Mouse (Mus musculus): Measurements from ENCODE around the gene Epc2. TPM values are rescaled to one million over a fixed set of nuclear protein-coding genes. Genes with fewer than 3 reads are reported as not detected.

The Epc2 gene
- polyA plus RNA-seq, 1 experiment: 4.6 TPM

GRCm38 (mm10) chr2:49562688-49563350 is 111.5 kb downstream of the Epc2 start:
- no peak for DNase-seq (ENCODE audit: low read depth, low spot score)
- WGBS: 59% methylated on average over 10 of the region's 10 CpGs

GRCm38 (mm10) chr2:49569862-49570777 is 118.8 kb downstream of the Epc2 start:
- 57% methylated on average over 16 of the region's 16 CpGs for WGBS
- no peak for DNase-seq (ENCODE audit: low read depth, low spot score)

- WGBS: 30% methylated on average over 6 of the region's 6 CpGs
These were observed 119.5 kb downstream of the Epc2 start for GRCm38 (mm10) chr2:49570778-49571101.

GRCm38 (mm10) chr2:49571159-49571920 is 120.1 kb downstream of the Epc2 start:
- WGBS: 66% methylated on average over 11 of the region's 11 CpGs

More at GRCm38 (mm10) chr2:49570778-49571101, 119.5 kb downstream of the Epc2 start:
- DNase-seq (ENCODE audit: low read depth, low spot score): no peak

GRCm38 (mm10) chr2:49572111-49572642 is 120.9 kb downstream of the Epc2 start:
- 62% methylated on average over 12 of the region's 12 CpGs for WGBS

More at GRCm38 (mm10) chr2:49571159-49571920, 120.1 kb downstream of the Epc2 start:
- no peak for DNase-seq (ENCODE audit: low read depth, low spot score)

GRCm38 (mm10) chr2:49572684-49573083 is 121.4 kb downstream of the Epc2 start:
- WGBS: 73% methylated on average over 9 of the region's 9 CpGs
- DNase-seq (ENCODE audit: low read depth, low spot score): no peak

More at GRCm38 (mm10) chr2:49572111-49572642, 120.9 kb downstream of the Epc2 start:
- DNase-seq (ENCODE audit: low read depth, low spot score): no peak

- 94% methylated on average over 3 of the region's 3 CpGs for WGBS
- DNase-seq (ENCODE audit: low read depth, low spot score): no peak
These were observed 122.0 kb downstream of the Epc2 start for GRCm38 (mm10) chr2:49573282-49573681.

- no peak for DNase-seq (ENCODE audit: low read depth, low spot score)
- 71% methylated on average over 3 of the region's 3 CpGs for WGBS
These were observed 129.3 kb downstream of the Epc2 start for GRCm38 (mm10) chr2:49580585-49580984.

- 85% methylated on average over 5 of the region's 5 CpGs for WGBS
- DNase-seq (ENCODE audit: low read depth, low spot score): no peak
These were observed 131.3 kb downstream of the Epc2 start for GRCm38 (mm10) chr2:49582546-49582945.

GRCm38 (mm10) chr2:49583311-49583710 is 132.0 kb downstream of the Epc2 start:
- WGBS: 88% methylated on average over 2 of the region's 2 CpGs
- DNase-seq (ENCODE audit: low read depth, low spot score): no peak

- WGBS: 70% methylated on average over 5 of the region's 5 CpGs
- no peak for DNase-seq (ENCODE audit: low read depth, low spot score)
These were observed 139.2 kb downstream of the Epc2 start for GRCm38 (mm10) chr2:49590450-49590849.

- DNase-seq (ENCODE audit: low read depth, low spot score): no peak
These were observed 141.6 kb downstream of the Epc2 start for GRCm38 (mm10) chr2:49592926-49593325.

- DNase-seq (ENCODE audit: low read depth, low spot score): no peak
- 79% methylated on average over 7 of the region's 7 CpGs for WGBS
These were observed 143.6 kb downstream of the Epc2 start for GRCm38 (mm10) chr2:49594886-49595285.

GRCm38 (mm10) chr2:49596318-49596717 is 145.0 kb downstream of the Epc2 start:
- whole genome bisulfite sequencing: 54% methylated on average over 3 of the region's 3 CpGs
- DNase-seq (ENCODE audit: low read depth, low spot score): no peak

GRCm38 (mm10) chr2:49600021-49600681 is 148.9 kb downstream of the Epc2 start:
- 58% methylated on average over 7 of the region's 7 CpGs for WGBS
- DNase-seq (ENCODE audit: low read depth, low spot score): no peak

Other genes starting within 250 kb of the Epc2 start
- gene Kif5c, start 167.8 kb downstream of the Epc2 start, polyA plus RNA-seq (2012; rRNA removed): 0.27 and 0.56 TPM in 2 replicates